Mouse (Mus musculus) midbrain, embryonic 11.5 days (tissue): ENCODE data around the gene Sema3a. TPM values are rescaled to one million over a fixed set of nuclear protein-coding genes. Genes with fewer than 3 reads are reported as not detected.

Experiments
- ATAC-seq: fragments of 200-750 bp; cut with Nextera tagmentation; 2 replicates; pipeline ENCODE4 v1.8.0; 2017; ENCODE audit warnings: moderate TSS enrichment, moderate library complexity; ENCODE audit not compliant: low FRiP score
- DNase-seq: peaks from one replicate; pipeline ENCODE4 v3.0.0; 2015; ENCODE audit warnings: low spot score; ENCODE audit errors: missing footprints
- H3K27ac ChIP-seq: fragments of 300-500 bp; sonication (generic); 2 replicates; pipeline ENCODE4 v1.5.1; 2014; ENCODE audit warnings: low read depth, low read length
- H3K27me3 ChIP-seq: fragments of 300-500 bp; sonication (generic); 2 replicates; pipeline ENCODE4 v1.6.1; 2014; ENCODE audit warnings: mild to moderate bottlenecking, low read length, moderate library complexity, mixed read lengths; ENCODE audit not compliant: control insufficient read depth, insufficient read depth
- H3K36me3 ChIP-seq: fragments of 300-500 bp; sonication (generic); 2 replicates; pipeline ENCODE4 v1.6.1; 2014; ENCODE audit warnings: mild to moderate bottlenecking, low read length, moderate library complexity, mixed read lengths; ENCODE audit not compliant: control insufficient read depth, insufficient read depth
- H3K4me1 ChIP-seq: fragments of 300-500 bp; sonication (generic); 2 replicates; pipeline ENCODE4 v1.6.1; 2014; ENCODE audit warnings: low read length; ENCODE audit not compliant: control insufficient read depth, insufficient read depth
- H3K4me2 ChIP-seq: fragments of 300-500 bp; sonication (generic); 2 replicates; pipeline ENCODE4 v1.6.1; 2014; ENCODE audit warnings: mild to moderate bottlenecking, moderate library complexity
- H3K4me3 ChIP-seq: fragments of 300-500 bp; sonication (generic); 2 replicates; pipeline ENCODE4 v1.5.1; 2014; ENCODE audit warnings: low read depth, low read length
- H3K9ac ChIP-seq: fragments of 300-500 bp; sonication (generic); 2 replicates; pipeline ENCODE4 v1.6.1; 2014; ENCODE audit warnings: low read length
- H3K9me3 ChIP-seq: fragments of 300-500 bp; sonication (generic); 2 replicates; pipeline ENCODE4 v1.6.1; 2016; ENCODE audit warnings: low read length; ENCODE audit not compliant: control insufficient read depth
- WGBS: fragments of 180-500 bp; shearing (Covaris S2); extraction: QIAGEN DNeasy Blood & Tissue Kit; methylation state at CpG from one replicate; pipeline ENCODE4 v1.1.7; 2014; 5-methylcytosine and 5-hydroxymethylcytosine counted together
- polyA plus RNA-seq: library from polyadenylated mRNA; unstranded; fragments of >200 nt; fragmentation: Nextera tagmentation; extraction: Ambion mirVana; gene quantifications from 2 replicates; pipeline ENCODE4 v1.2.1, GENCODE M21; 2014

Sema3a gene
- polyA plus RNA-seq, 1 experiment from 2014 or later: 10.4 TPM

GRCm38 (mm10) chr5:13351611-13352010 lies 226.4 kb downstream of the Sema3a start:
- no peak for ATAC-seq

GRCm38 (mm10) chr5:13352995-13353394 lies 227.8 kb downstream of the Sema3a start:
- Histone ChIP-seq H3K27ac (no peak overlapping the region), H3K9me3 (no peaks in the 10 kb centered on the region), H3K4me3 (no peak overlapping the region), H3K9ac (no peak overlapping the region), H3K4me1 (no peaks in the 10 kb centered on the region), H3K27me3 (no peaks in the 10 kb centered on the region), H3K4me2 (no peak overlapping the region), H3K36me3 (no peaks in the 10 kb centered on the region)
- DNase-seq (peak; percentile 35), ATAC-seq (no peak)
- 77% methylated on average over 1 of the region's 1 CpGs for WGBS

More at GRCm38 (mm10) chr5:13351611-13352010, 226.4 kb downstream of the Sema3a start:
- Histone ChIP-seq H3K4me1 (no peaks in the 10 kb centered on the region), H3K4me2 (no peak overlapping the region), H3K27me3 (no peaks in the 10 kb centered on the region), H3K36me3 (no peaks in the 10 kb centered on the region), H3K9me3 (no peaks in the 10 kb centered on the region), H3K4me3 (no peak overlapping the region), H3K27ac (no peak overlapping the region), H3K9ac (no peak overlapping the region)
- 68% methylated on average over 4 of the region's 4 CpGs for WGBS
- DNase-seq: no peak

GRCm38 (mm10) chr5:13353539-13353938 lies 228.3 kb downstream of the Sema3a start:
- DNase-seq: peak; percentile 26
- WGBS: 74% methylated on average over 1 of the region's 1 CpGs
- Histone ChIP-seq H3K9me3 (no peaks in the 10 kb centered on the region), H3K9ac (no peak overlapping the region), H3K4me3 (no peak overlapping the region), H3K36me3 (no peaks in the 10 kb centered on the region), H3K4me2 (no peak overlapping the region), H3K27me3 (no peaks in the 10 kb centered on the region), H3K4me1 (no peaks in the 10 kb centered on the region), H3K27ac (no peak overlapping the region)
- no peak for ATAC-seq

- DNase-seq (no peak), ATAC-seq (no peak)
- Histone ChIP-seq H3K27ac (no peak overlapping the region), H3K27me3 (no peaks in the 10 kb centered on the region), H3K4me3 (no peak overlapping the region), H3K4me2 (no peak overlapping the region), H3K9me3 (no peaks in the 10 kb centered on the region), H3K9ac (no peak overlapping the region), H3K36me3 (no peaks in the 10 kb centered on the region), H3K4me1 (no peaks in the 10 kb centered on the region)
- 86% methylated on average over 1 of the region's 1 CpGs for WGBS
Observed at GRCm38 (mm10) chr5:13354913-13355312, 229.7 kb downstream of the Sema3a start.

- Histone ChIP-seq H3K9me3 (no peaks in the 10 kb centered on the region), H3K27me3 (no peaks in the 10 kb centered on the region), H3K4me1 (no peaks in the 10 kb centered on the region), H3K4me3 (no peak overlapping the region), H3K4me2 (no peak overlapping the region), H3K27ac (no peak overlapping the region), H3K36me3 (no peaks in the 10 kb centered on the region), H3K9ac (no peak overlapping the region)
- WGBS: 72% methylated on average over 4 of the region's 4 CpGs
- DNase-seq: peak; percentile 39
- ATAC-seq: no peak
Observed at GRCm38 (mm10) chr5:13358770-13359169, 233.6 kb downstream of the Sema3a start.

- ATAC-seq: 0 out of 2 replicates have a peak, but pooled peaks have one; percentile 63
- peak; percentile 68 for DNase-seq
- H3K27ac ChIP-seq: no peak overlapping the region
- H3K4me2 ChIP-seq: no peak overlapping the region
- H3K4me3 ChIP-seq: no peak overlapping the region
- H3K27me3 ChIP-seq: no peaks in the 10 kb centered on the region
- H3K9me3 ChIP-seq: no peaks in the 10 kb centered on the region
- 55% methylated on average over 3 of the region's 3 CpGs for WGBS
- H3K4me1 ChIP-seq: no peaks in the 10 kb centered on the region
- no peaks in the 10 kb centered on the region for H3K36me3 ChIP-seq
- H3K9ac ChIP-seq: no peak overlapping the region
Observed at GRCm38 (mm10) chr5:13360711-13361110, 235.5 kb downstream of the Sema3a start.

GRCm38 (mm10) chr5:13365108-13365507 lies 239.9 kb downstream of the Sema3a start:
- Histone ChIP-seq H3K27ac (no peak overlapping the region), H3K27me3 (no peaks in the 10 kb centered on the region), H3K9ac (no peak overlapping the region), H3K4me2 (no peak overlapping the region), H3K4me1 (no peaks in the 10 kb centered on the region), H3K36me3 (no peaks in the 10 kb centered on the region), H3K4me3 (no peak overlapping the region), H3K9me3 (no peaks in the 10 kb centered on the region)
- ATAC-seq (no peak), DNase-seq (no peak)
- WGBS: 88% methylated on average over 2 of the region's 2 CpGs

- WGBS: 85% methylated on average over 4 of the region's 4 CpGs
- ATAC-seq (no peak), DNase-seq (peak; percentile 69)
- Histone ChIP-seq H3K27me3 (no peaks in the 10 kb centered on the region; the same call in 1 of the 2 replicates), H3K36me3 (no peaks in the 10 kb centered on the region), H3K27ac (no peak overlapping the region), H3K4me3 (no peak overlapping the region), H3K9me3 (no peaks in the 10 kb centered on the region), H3K4me2 (no peak overlapping the region), H3K9ac (no peak overlapping the region), H3K4me1 (no peaks in the 10 kb centered on the region)
Observed at GRCm38 (mm10) chr5:13379223-13379622, 254.0 kb downstream of the Sema3a start.

GRCm38 (mm10) chr5:13384047-13384446 lies 258.8 kb downstream of the Sema3a start:
- H3K4me3 ChIP-seq: no peak overlapping the region
- no peak for ATAC-seq
- WGBS: 86% methylated on average over 4 of the region's 4 CpGs

More at GRCm38 (mm10) chr5:13384047-13384446, 258.8 kb downstream of the Sema3a start:
- H3K27me3 ChIP-seq: peaks cover 6% of the 10 kb centered on the region
- H3K4me2 ChIP-seq: no peak overlapping the region
- no peaks in the 10 kb centered on the region for H3K9me3 ChIP-seq
- no peak overlapping the region for H3K27ac ChIP-seq
- no peak overlapping the region for H3K9ac ChIP-seq
- no peaks in the 10 kb centered on the region for H3K4me1 ChIP-seq
- H3K36me3 ChIP-seq: no peaks in the 10 kb centered on the region
- no peak for DNase-seq
